Mouse (Mus musculus) liver, adult (tissue): ENCODE results near the gene Lyrm9.

Experiments
- GATA4 ChIP-seq: IDR thresholded peaks from 2 replicates; pipeline ENCODE4 v1.6.1; 2014; ENCODE audit warnings: mild to moderate bottlenecking, low read length; ENCODE audit not compliant: insufficient replicate concordance

The Lyrm9 gene

DNA sequence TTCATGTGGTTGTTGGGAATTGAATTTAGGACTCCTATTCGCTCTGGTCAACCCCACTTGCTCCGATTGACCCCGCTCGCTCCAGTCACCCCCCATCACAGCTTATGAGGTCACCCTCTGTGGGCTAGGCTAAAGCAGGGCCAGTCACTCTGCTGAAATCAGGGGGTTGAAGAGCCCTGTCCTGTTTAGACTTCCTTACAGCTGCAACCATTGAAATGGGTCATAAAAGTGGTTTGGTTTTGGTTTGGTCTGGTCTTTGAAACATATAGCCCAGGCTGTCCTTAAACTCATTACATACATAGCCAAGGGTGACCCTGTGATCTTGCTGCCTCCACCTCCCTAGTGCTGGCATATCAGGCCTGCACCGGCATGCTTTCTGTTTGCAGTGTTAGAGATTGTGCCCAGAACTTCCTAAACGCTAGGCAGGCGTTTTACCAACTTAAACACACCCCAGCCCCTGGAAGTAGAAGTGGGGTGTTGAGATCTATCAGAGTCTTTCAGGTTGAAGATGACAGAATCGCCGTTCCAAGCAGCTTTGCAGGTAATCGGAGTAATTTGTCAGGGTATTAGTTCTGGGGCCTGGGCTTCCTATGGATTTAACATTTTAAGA lies 5.8 kb downstream of the Lyrm9 start:
- TF ChIP-seq GATA4 = no peak

DNA sequence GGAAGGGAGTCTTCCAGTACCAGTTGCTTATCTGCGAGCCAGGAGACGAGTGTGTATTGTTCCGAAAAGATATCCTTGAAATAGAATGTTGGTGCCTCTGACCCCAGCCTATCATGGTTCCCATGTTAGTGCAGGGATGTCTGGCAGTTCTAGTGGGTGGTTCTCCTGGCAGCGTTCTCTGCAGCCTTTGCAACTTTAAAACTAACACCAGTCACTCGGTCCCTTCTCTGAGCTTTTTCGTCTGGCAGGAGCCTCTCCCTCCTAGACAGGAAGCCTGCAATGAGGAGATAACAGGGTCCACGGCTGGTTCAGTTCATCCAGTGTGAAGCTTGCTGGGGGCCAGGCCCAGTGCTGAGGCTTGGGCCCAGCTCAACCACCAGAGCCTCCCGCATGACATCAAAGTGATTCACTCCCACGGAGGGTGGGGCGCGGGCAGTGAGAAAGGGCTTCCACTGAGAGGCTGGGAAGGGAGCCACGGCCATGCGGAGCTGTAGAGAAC lies 6.5 kb downstream of the Lyrm9 start:
- TF ChIP-seq GATA4 = peak; percentile 94

DNA sequence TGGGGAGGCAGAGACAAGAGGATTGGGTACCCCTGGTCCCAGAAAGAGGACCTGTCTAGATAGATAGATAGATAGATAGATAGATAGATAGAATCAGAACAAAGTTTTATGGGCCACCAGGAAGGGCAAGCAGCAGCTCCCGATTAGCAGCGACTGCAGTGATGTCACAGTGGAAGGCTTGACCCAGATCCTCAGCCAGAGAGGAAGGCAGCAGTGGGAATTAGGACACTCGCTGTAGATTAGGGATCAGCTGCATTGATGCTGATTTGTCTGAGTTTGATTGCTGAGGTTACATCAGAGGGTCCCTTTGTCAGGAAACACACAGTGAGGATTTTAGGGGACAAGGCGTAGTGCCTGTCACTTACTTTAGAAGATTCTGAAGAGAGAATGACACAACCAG lies 10.1 kb downstream of the Lyrm9 start:
- TF ChIP-seq GATA4 = no peak

DNA sequence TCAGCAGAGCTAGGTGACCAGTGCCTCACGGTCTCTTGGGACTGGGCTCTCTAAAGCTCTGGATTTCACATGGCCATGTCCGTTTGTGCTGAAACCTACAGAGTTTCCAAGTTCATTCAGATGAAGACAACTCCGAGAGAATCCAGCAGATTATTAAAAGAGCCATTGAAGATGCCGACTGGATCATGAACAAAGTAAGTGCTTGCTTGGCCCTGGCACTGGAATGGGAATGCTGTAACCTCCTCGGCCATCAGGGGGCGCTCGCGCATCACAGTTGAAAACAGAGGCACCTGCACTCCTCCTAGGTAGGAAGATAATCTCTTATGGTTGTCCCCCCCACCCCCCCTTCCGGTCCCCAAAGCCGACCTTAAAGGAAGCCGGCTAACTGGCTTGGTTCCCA lies 11.6 kb downstream of the Lyrm9 start:
- TF ChIP-seq GATA4 = no peak

DNA sequence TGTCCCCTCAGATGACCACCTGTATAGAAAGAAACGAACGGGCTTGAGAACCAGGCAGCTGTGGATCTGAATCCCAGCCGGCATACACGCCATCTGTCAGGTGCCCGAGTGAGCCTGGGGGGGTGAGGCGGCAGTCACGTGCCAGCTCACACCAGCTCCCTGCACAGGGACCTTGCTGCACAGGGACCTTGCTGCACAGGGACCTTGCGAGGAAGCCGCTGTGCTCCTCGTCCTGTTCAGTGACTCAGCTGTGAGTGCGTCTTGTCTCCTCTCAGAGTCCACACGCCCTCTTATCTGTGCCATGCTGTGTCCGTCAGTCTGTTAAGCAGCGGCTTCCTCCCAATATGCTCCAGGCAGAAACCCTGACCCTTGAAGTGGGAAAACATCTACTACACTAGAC lies 13.1 kb downstream of the Lyrm9 start:
- TF ChIP-seq GATA4 = no peak

DNA sequence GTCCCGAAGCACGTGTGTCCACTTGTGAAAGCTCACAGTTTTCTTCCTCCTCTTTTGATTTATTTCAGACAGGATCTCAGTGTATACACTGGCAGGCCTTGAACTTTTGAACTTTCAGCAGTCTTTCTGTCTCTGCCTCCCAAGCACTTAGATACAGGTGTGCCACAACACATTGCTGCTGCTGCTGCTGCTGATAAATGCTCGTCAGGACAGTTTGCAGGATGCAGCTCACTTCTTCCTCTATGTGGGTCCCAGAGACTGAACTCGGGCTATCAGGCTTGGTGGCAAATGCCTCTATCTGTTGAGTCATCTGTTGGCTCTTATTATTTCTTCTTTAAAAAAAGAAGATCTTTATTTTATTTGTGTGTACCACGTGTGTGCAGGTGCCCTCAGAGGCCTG lies 13.8 kb downstream of the Lyrm9 start:
- TF ChIP-seq GATA4 = no peak

DNA sequence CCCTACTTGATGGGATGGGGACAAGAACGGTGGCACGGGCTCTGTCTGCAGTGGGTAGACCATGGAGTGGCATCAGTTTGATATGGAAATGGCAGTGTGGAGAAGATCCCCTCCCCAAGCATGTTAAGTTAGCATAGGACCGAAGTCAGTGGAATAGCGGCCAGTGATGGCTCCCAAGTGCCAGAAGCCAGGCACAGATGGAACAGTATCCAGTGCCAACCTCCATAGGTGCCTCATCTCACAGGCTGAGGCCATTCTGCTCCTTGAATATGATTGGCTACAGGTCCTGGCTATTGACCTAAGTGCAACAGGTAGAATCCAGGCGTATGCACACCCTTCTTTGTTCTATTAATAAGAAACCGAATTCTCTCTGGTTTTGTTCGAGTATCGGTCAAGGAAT lies 15.6 kb downstream of the Lyrm9 start:
- TF ChIP-seq GATA4 = no peak

DNA sequence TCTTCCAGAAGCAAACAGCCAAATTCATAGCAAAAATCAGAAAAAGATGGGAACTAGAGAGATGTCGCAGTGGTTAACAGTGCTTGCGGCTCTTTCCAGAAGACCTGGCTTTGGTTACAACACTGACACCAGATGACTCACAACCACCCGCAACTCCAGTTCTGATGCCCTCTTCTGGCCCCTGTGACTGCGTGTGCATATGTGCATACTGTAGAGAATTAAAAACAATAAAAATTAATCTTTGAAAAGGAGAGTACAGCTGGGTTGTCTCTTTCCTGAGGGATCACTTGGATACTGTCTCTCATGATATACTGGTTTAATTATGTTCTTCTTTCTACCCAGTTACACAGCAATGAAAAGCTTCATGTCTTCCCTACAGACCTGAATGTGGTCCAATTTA lies 20.2 kb downstream of the Lyrm9 start:
- TF ChIP-seq GATA4 = no peak

DNA sequence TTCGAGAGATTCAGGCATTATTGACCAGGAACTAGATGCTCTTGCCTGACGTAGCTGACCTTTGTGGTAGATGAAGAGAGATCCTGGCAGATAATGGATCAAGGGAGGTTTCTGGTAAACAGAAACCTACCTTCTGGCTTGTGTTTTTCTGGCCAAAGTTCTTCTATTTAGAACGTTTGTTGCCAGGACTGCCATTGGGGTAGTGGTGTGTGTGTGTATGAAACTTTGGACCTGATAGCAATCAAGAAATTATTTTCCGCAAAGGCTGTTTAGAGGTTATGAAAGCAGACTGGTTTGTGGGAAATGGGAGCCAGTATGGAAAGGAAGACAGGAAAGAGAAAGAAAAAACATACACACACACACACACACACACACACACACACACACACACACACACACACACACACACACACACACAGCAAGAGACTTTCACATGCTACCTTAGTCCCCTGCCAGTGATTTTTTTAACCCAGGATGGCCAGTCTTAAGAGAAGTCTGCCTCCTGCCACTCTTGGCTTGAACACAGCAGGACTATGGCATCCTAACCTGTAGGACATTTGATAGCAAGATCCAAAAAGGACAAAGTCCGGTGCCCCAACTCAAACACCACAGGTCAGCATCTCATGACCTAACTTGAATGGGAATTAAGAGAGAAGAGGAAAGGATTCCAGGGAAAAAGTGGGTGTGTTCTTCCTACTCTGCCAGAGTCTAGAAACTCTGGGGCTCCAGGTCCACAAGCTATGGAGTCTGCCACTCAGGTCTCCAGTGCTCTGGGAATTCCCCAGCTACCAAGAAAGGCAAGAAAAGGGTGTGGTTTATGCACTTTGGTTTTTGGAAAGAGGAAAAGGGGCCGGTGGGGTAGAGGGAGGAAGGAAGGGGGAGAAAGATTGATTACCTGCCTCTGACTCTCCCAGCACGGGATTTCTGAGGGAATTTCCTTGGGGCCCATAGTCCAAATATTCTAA lies 21.8 kb downstream of the Lyrm9 start:
- peak; percentile 83 for TF ChIP-seq GATA4

DNA sequence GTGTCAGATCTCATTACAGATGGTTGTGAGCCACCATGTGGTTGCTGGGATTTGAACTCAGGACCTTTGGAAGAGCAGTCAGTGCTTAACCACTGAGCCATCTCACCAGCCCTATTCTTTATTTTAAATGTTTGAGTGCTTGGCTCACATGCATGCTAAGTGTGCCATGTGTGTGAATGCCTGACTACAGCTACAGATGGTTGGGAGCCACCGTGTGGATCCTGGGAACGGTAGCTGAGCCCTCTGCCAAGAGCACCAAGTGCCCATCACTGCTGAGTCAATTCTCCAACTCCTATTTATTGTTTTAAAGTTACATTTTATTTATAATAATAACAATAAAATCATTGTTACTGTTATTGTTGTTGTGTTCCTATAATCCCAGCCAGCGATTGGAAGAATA lies 23.5 kb downstream of the Lyrm9 start:
- no peak for TF ChIP-seq GATA4

DNA sequence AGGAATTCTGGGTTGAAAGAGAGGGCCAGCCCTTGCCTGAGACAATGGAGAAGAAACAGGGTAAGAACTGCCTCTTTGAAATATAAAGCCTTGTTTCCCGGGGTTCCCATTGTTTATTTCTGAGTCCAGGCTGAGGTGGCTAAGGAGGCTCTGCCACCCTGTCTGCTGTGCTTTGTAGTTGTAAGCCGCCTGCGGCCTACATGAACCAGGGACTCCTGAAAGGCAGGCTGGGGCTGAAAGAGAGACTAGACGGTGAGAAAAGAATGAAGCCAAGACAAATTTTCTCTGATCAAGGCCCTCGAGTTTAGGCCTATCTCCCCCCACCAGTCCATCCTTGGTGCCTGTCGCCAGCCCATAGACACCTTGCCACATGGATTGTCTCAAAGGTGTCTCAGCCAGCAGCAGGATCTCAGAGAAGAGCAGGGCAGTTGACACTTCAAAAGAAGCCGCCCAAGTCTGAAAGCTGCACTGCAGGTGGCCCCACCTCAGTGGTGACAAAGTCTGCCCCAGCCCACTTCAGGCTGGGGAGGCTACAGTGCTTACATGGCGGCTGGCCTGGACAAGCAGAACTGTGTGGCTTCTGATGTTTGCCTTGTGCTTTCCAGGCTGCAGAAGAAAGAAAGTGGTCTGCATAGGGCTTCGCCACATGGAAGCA lies 25.0 kb downstream of the Lyrm9 start:
- no peak for TF ChIP-seq GATA4

DNA sequence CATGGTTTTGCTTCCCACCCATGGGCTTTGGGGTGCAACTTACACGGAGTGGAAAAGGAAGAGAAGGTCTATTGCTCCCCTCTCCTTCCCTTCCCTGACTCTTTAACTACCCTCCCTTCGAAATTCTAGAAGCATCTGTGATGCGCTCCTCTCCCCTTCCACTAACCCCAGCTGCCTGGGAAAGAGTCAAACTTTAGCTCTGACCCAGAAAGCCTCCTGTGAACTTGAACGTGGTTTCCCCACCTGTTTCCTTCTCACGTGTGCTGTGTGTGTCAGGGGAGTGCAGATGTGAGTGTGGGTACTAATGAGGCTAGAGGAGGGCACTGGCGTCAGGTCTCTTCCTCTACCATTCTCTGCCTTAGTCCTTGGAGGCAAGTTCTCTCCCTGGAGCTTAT lies 25.5 kb downstream of the Lyrm9 start:
- TF ChIP-seq GATA4 = no peak

DNA sequence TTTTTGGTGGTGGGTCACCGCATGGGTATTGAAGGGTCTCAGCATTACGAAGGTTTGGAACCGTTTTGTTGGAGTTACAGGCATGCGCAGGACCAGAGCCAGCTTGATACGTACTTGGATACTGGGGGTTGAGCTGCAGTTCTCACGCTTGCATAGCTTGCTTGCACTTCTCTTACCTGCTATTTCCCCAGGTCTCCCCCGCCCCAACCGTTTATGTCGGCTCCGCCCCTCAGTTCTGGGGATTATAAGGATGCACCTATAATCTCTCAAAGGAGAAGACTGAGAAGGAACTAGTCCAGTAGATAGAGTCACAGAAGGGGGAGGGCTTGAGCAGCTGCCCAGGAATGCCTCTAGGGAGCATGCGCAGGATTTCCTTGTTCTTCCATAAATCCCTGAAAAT lies 26.1 kb downstream of the Lyrm9 start:
- TF ChIP-seq GATA4 = no peak

DNA sequence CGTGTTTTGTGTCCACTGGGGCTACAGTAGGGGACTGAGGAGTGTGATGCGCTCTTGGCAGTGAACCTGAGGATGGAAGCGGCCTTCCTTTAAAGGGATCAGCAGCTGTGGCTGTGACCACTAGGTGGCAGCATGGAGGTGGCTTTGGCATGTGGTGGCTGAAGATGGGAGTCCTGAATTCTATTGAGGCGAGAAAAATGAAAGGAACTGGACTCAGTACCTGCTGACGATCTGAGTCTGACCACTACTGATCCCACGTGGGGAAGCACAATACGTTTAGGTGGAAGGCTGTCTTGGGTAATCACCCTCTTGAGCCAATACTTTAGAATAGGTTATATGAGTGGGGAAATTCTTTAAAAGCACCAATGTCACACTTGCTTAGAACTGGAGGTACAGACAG lies 29.9 kb downstream of the Lyrm9 start:
- TF ChIP-seq GATA4 = no peak

DNA sequence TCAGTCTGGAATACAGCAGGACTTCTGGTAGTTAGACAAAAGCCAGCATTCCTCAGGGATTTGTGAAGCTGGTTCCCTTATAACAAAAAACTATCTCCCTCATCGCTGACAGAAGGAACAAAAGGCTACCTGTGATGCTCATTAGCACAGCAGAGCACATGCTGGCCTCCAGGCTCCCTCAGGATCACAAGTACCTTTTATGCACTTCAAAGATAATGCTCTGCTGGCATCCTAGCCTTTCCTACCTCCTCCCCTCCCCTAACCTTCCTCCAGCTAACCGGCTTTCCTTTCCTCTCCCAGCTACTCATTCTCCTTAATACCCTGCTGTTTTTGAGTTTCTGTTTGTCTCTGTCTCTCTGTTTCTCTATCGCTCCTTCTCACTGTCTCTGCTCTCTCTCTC lies 31.2 kb downstream of the Lyrm9 start:
- no peak for TF ChIP-seq GATA4

DNA sequence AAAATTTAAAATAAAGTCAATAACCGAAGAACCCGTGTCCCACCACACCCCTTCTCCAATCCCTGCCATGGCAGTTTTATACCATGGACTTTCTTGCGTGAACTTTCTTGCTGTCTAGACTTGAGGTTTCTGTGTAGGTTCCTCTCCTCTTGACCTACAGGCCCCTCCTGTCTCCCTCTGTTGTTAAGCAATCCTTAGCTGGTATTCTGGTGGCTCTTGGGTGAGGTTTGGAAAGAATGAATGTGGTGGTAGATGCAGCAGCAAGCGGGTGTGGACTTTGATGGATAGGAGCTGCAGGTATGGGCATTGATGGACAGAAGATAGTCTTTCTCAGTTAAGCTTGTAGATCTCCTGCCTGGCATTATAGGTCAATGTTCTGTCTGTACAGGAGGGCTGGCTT lies 37.5 kb downstream of the Lyrm9 start:
- TF ChIP-seq GATA4 = no peak
